Mouse (Mus musculus): Measurements from ENCODE around the gene Hmg20a.

Gene Hmg20a

GRCm38 (mm10) chr9:56439699-56440098, 21.3 kb downstream of the Hmg20a start:
- no peak for DNase-seq (ENCODE audit: low spot score in 2 of 2)

- no peak for DNase-seq (ENCODE audit: low spot score in 2 of 2)
Measured at GRCm38 (mm10) chr9:56451570-56451969, 33.2 kb downstream of the Hmg20a start.

GRCm38 (mm10) chr9:56453038-56453815, 34.8 kb downstream of the Hmg20a start:
- DNase-seq (ENCODE audit: low spot score in 2 of 2): no peak

- no peak for DNase-seq (ENCODE audit: low spot score in 2 of 2)
Measured at GRCm38 (mm10) chr9:56456426-56456825, 38.0 kb downstream of the Hmg20a start.

DNA sequence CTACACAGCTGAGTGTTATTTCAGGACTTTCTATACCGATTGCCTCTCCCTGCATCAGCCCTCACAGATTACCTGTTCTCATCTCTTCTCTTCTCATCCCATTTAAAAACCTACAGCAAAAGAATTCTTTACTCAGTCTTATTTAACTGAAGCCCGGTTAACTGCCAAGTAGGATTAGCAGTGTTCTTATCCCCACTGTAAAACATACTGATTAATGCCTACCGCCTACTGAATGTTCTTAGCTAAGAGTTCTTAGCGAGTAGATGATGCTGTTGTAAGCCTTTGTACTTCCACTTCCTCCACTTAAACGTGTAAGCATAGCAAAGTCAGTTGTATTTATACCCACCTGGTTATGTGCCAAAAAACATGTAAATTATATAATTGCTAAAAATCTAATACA, 42.6 kb downstream of the Hmg20a start:
- DNase-seq (ENCODE audit: low spot score in 2 of 2): no peak

- DNase-seq (ENCODE audit: low spot score in 2 of 2): no peak
Measured at GRCm38 (mm10) chr9:56462606-56463005, 44.2 kb downstream of the Hmg20a start.

GRCm38 (mm10) chr9:56463046-56463445, 44.6 kb downstream of the Hmg20a start:
- DNase-seq (ENCODE audit: low spot score in 2 of 2): no peak

DNA sequence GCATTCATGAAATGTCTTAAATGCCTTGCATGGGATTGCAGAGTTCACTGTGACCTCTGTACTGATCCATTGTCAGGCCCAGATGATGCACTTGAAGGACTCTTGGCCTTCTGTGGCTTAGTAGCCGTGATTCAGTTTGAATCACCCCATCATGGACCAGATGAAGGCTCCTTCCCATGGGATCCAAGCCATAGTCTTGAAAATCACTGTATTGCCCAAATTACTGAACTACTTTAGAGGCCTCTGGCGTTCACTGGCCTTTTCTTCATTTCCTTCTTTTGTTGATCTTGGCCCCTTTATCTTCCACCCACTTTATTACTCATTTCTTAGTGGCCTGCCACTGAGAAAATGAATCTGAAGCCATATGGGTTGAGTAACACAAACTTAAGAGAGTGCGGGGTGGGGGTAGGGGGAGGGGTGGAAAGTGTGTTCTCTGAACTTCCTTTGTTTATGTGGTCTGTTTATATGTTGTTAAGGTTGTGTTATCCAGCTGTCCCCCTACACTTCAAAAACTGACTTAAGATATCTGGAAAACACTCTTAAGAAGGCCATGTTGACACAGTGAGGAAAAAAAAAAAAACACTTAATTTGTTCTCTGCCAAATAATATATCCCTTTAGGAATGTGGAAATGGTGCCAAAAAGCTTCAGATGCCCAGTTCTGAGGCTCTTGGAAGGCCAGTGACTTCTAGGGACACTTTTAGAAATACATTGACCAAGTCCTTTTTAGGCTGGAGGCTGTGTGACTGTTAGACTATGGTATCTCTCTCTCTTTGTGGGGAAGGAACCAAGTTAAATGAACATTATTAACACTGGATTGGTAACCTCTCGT, 45.5 kb downstream of the Hmg20a start:
- DNase-seq (ENCODE audit: low spot score in 2 of 2): no peak

DNA sequence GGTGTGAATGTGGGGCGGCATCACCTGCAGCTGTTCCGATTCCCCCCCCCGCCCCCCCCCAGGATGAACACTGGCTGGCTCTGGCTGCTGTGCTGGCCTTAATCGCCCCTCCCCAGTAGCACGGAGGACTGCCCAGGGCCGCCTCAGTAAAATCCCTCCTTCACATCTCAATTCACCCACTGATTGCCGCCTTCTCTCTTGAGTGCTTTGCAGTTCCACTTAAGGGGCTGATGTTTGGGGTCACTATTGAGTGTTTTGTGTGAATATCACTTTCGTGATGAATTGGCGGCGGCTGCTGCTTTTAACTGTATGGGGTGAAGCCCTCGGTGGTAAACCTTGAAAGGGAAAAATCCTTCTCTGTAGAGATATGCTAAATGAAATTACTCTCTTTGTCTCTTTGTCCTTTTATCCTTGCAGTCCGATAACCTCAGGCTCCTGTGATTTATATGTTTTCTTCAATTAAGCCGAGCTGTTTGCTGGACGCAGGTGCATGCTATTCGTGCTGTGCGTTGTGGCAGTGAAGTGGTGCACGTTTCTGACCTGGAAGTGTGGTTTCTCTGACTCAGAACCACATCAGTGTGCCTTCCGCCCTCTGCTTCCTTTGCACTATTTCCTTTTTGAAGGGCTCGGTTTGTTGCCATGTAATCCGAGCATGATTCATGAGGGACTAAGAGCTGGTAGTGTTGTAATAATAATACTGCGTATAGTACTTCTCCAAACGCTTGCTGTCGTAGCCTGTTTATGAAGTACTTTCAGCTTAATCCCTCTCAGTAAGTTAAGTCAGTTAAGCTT, 46.6 kb downstream of the Hmg20a start:
- no peak for DNase-seq (ENCODE audit: low spot score in 2 of 2)

DNA sequence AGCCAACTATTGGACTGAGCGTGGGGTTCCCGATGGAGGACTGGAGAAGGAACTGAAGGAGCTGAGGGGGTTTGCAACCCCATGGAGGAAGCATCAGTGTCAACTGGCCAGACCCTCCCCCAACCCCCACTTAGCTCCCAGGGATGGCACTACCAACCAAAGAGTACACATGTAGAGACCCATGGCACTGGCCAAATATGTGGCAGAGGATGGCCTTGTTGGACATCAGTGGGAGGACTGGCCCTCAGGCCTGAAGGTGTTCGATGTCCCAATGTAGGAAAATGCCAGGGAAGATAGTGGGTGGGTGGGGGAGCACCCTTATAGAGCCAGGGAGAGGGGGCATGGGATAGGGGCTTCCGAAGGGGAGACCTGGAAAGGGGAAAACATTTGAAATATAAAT, 47.8 kb downstream of the Hmg20a start:
- DNase-seq (ENCODE audit: low spot score in 2 of 2): no peak

DNA sequence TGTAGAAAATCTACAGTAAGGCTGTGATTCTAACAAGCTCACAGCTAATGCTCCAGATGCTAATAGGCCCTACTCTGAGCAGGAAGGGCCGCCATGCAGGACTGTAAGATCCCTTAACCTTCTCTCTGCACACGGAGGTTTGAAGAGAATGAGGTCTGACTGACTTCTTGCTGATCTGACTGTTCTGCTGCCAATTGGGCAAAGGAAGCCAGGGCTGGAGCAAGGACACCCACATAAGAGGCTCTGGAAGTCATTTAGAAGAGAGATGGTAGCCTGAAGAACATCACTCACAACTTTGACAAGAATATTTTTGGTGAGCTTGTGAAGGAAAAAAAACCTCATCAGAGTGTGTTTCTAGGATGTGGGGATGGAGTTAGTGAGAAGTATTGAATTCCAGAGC, 51.2 kb downstream of the Hmg20a start:
- no peak for DNase-seq (ENCODE audit: low spot score in 2 of 2)

GRCm38 (mm10) chr9:56470291-56470690, 51.9 kb downstream of the Hmg20a start:
- DNase-seq (ENCODE audit: low spot score in 2 of 2): no peak

- no peak for DNase-seq (ENCODE audit: low spot score in 2 of 2)
Measured at GRCm38 (mm10) chr9:56478975-56479647, 60.7 kb downstream of the Hmg20a start.

- no peak for DNase-seq (ENCODE audit: low spot score in 2 of 2)
Measured at GRCm38 (mm10) chr9:56482623-56483022, 64.2 kb downstream of the Hmg20a start.

- no peak for DNase-seq (ENCODE audit: low spot score in 2 of 2)
Measured at GRCm38 (mm10) chr9:56485423-56485822, 67.0 kb downstream of the Hmg20a start.

DNA sequence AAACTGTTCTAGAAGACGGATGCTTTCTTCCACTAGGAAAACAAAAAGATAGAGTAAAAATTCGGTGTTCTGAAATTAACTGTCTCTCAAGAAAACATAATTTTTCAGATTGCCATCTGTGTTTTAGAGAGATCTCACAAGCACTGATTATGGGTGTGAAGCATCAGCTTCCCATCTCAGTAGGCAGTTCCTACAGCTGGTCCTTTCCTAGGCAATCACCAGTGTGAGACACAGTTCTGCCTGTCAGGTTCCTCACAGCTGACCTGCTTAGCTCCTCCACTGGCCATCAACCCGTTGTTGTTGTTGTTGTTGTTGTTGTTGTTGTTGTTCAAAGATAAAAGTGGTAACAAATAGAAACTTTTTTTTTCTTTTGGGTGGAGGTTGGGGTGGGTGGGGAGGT, 67.7 kb downstream of the Hmg20a start:
- no peak for DNase-seq (ENCODE audit: low spot score in 2 of 2)

GRCm38 (mm10) chr9:56487651-56488050, 69.2 kb downstream of the Hmg20a start:
- DNase-seq (ENCODE audit: low spot score in 2 of 2): no peak

- DNase-seq (ENCODE audit: low spot score in 2 of 2): no peak
Measured at GRCm38 (mm10) chr9:56492391-56492790, 74.0 kb downstream of the Hmg20a start.

GRCm38 (mm10) chr9:56492916-56493315, 74.5 kb downstream of the Hmg20a start:
- no peak for DNase-seq (ENCODE audit: low spot score in 2 of 2)

GRCm38 (mm10) chr9:56495088-56495487, 76.7 kb downstream of the Hmg20a start:
- no peak for DNase-seq (ENCODE audit: low spot score in 2 of 2)

- DNase-seq (ENCODE audit: low spot score in 2 of 2): no peak
Measured at GRCm38 (mm10) chr9:56495795-56496232, 77.4 kb downstream of the Hmg20a start.

- DNase-seq (ENCODE audit: low spot score in 2 of 2): no peak
Measured at GRCm38 (mm10) chr9:56496567-56496966, 78.2 kb downstream of the Hmg20a start.
